Mouse (Mus musculus) forebrain, embryonic 14.5 days (tissue): ENCODE measurements around the gene P2rx7. TPM values are rescaled to one million over a fixed set of nuclear protein-coding genes. Genes with fewer than 3 reads are reported as not detected.

ENCODE experiments used
- ATAC-seq: fragments of 200-750 bp; cut with Nextera tagmentation; 2 replicates; pipeline ENCODE4 v1.8.0; 2017; ENCODE audit warnings: mild to moderate bottlenecking, moderate library complexity
- DNase-seq: peaks from one replicate; pipeline ENCODE4 v3.0.0-alpha.2; 2015; ENCODE audit warnings: low spot score
- H3K27ac ChIP-seq: fragments of 300-500 bp; sonication (generic); 2 replicates; pipeline ENCODE4 v1.5.1; 2014; ENCODE audit warnings: low read depth, mild to moderate bottlenecking, control low read depth, low read length, moderate library complexity
- H3K27me3 ChIP-seq: fragments of 300-500 bp; sonication (generic); replicated peaks from 2 replicates; pipeline ENCODE4 v1.6.1; 2014; ENCODE audit warnings: low read length, control low read depth, mixed read lengths; ENCODE audit not compliant: control insufficient read depth, insufficient read depth
- H3K36me3 ChIP-seq: fragments of 300-500 bp; sonication (generic); 2 replicates; pipeline ENCODE4 v1.6.1; 2014; ENCODE audit warnings: low read length, control low read depth; ENCODE audit not compliant: control insufficient read depth, insufficient read depth
- H3K4me1 ChIP-seq: fragments of 300-500 bp; sonication (generic); 2 replicates; pipeline ENCODE4 v1.6.1; 2014; ENCODE audit warnings: antibody characterized with exemption, low read length, control low read depth; ENCODE audit not compliant: control insufficient read depth, insufficient read depth
- H3K4me2 ChIP-seq: fragments of 300-500 bp; sonication (generic); 2 replicates; pipeline ENCODE4 v1.6.1; 2014; ENCODE audit warnings: mild to moderate bottlenecking, control low read depth, low read length
- H3K4me3 ChIP-seq: fragments of 300-500 bp; sonication (generic); 2 replicates; pipeline ENCODE4 v1.5.1; 2014; ENCODE audit warnings: low read depth, low read length, control low read depth
- H3K9ac ChIP-seq: fragments of 300-500 bp; sonication (generic); 2 replicates; pipeline ENCODE4 v1.6.1; 2014; ENCODE audit warnings: mild to moderate bottlenecking, low read length, control low read depth, moderate library complexity
- H3K9me3 ChIP-seq: fragments of 300-500 bp; sonication (generic); replicated peaks from 2 replicates; pipeline ENCODE4 v1.6.1; 2016; ENCODE audit warnings: low read length, control low read depth, mixed read lengths; ENCODE audit not compliant: control insufficient read depth
- WGBS: fragments of 180-500 bp; shearing (Covaris S2); extraction: QIAGEN DNeasy Blood & Tissue Kit; methylation state at CpG from one replicate; pipeline ENCODE4 v1.1.7; 2014; 5-methylcytosine and 5-hydroxymethylcytosine counted together
- polyA plus RNA-seq: library from polyadenylated mRNA; unstranded; fragments of >200 nt; fragmentation: Nextera tagmentation; extraction: Ambion mirVana; gene quantifications from 2 replicates; pipeline ENCODE4 v1.2.1, GENCODE M21; 2014

The P2rx7 gene
- polyA plus RNA-seq, 1 experiment from 2014 or later, result 1.5 TPM

DNA sequence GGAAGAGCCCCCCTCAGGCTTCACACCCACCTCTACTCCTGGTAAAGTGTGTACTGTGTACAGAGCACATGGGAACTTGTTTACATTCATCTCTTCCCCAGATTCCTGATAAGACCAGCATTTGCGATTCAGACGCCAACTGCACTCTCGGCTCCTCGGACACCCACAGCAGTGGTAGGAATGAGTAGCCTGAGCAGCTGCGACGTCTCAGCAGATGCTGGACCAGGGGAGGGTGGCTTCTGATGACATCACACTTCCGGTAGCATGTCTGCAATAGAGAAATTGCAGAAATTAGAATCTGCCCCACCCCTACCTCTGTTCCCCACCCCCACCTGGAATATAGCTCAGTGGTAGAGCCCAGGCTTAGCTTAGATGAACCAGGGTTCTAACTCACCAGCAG, 74.7 kb downstream of the P2rx7 start:
- no peak overlapping the region for H3K27ac ChIP-seq
- H3K27me3 ChIP-seq, result no peaks in the 10 kb centered on the region
- no peaks in the 10 kb centered on the region for H3K36me3 ChIP-seq
- no peaks in the 10 kb centered on the region for H3K4me1 ChIP-seq
- H3K9me3 ChIP-seq, result 0 out of 2 replicates have a peak, but pooled peaks cover 3% of the 10 kb centered on the region
- no peak overlapping the region for H3K4me3 ChIP-seq
- WGBS, result 86% methylated on average over 7 of the region's 7 CpGs
- no peak overlapping the region for H3K9ac ChIP-seq
- DNase-seq (no peak), ATAC-seq (no peak)
- H3K4me2 ChIP-seq, result no peak overlapping the region

GRCm38 (mm10) chr5:122719168-122719567, 75.5 kb downstream of the P2rx7 start:
- no peak overlapping the region for H3K27ac ChIP-seq
- H3K9me3 ChIP-seq, result 0 out of 2 replicates have a peak, but pooled peaks cover 3% of the 10 kb centered on the region
- H3K4me1 ChIP-seq, result no peaks in the 10 kb centered on the region
- H3K36me3 ChIP-seq, result no peaks in the 10 kb centered on the region
- no peak overlapping the region for H3K4me3 ChIP-seq
- H3K4me2 ChIP-seq, result no peak overlapping the region
- no peak overlapping the region for H3K9ac ChIP-seq
- WGBS, result 95% methylated on average over 8 of the region's 8 CpGs
- ATAC-seq (no peak), DNase-seq (no peak)
- H3K27me3 ChIP-seq, result no peaks in the 10 kb centered on the region

- DNase-seq (no peak), ATAC-seq (no peak)
- H3K4me2 ChIP-seq, result no peak overlapping the region
- no peaks in the 10 kb centered on the region for H3K27me3 ChIP-seq
- H3K36me3 ChIP-seq, result 0 out of 2 replicates have a peak, but pooled peaks cover 5% of the 10 kb centered on the region
- H3K27ac ChIP-seq, result no peak overlapping the region
- no peak overlapping the region for H3K4me3 ChIP-seq
- WGBS, result 94% methylated on average over 13 of the region's 13 CpGs
- H3K4me1 ChIP-seq, result no peaks in the 10 kb centered on the region
- H3K9me3 ChIP-seq, result 0 out of 2 replicates have a peak, but pooled peaks cover 3% of the 10 kb centered on the region
- no peak overlapping the region for H3K9ac ChIP-seq
Measured at GRCm38 (mm10) chr5:122725453-122725852, 81.7 kb downstream of the P2rx7 start.

DNA sequence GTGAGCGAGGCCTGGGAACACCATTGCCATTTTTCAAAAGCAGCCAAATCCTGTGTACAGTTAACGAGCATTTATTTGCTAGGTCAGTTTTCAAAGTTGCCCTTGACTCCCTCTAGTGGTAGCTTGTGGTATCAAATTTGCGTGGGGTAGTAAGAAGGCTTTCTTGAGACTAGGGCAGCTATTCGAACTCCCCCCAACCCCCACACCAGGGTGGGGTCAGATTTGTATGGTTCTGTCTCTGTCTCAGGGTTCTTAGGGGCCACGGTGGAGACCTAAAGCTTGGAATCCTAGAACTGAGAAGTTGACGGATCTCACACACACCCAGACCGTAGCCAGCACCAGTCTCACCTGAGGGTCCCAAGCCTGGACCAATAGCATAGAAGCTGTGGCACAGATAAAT, 82.4 kb downstream of the P2rx7 start:
- H3K9ac ChIP-seq, result no peak overlapping the region
- ATAC-seq (peak; percentile 52), DNase-seq (peak; percentile 90)
- H3K27ac ChIP-seq, result no peak overlapping the region
- H3K4me2 ChIP-seq, result no peak overlapping the region
- 0 out of 2 replicates have a peak, but pooled peaks cover 3% of the 10 kb centered on the region for H3K9me3 ChIP-seq
- 20% methylated on average over 7 of the region's 7 CpGs for WGBS
- H3K36me3 ChIP-seq, result 0 out of 2 replicates have a peak, but pooled peaks cover 10% of the 10 kb centered on the region
- H3K4me3 ChIP-seq, result no peak overlapping the region
- no peaks in the 10 kb centered on the region for H3K27me3 ChIP-seq
- H3K4me1 ChIP-seq, result no peaks in the 10 kb centered on the region

DNA sequence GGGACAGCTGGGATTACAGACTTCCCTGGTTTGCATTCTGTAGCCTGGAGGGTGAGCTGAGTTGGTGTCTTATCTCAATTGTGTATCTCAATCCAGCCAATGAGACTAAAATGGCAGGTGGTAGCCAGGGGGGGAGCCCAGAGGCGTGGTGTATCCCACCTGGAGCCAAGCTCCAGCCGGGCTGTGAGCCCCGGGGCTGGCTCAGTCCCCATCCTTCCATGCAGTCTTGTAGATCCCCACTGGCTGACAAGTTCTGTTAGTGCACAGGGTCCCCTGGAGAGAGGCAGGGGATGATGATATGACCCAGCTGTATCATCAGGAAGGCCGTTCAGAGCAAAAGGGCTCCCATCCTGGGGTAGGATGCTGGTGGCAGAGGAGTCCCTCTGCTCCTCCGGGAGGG, 82.9 kb downstream of the P2rx7 start:
- no peak for DNase-seq
- 84% methylated on average over 5 of the region's 5 CpGs for WGBS
- Histone ChIP-seq H3K9me3 (0 out of 2 replicates have a peak, but pooled peaks cover 3% of the 10 kb centered on the region), H3K27ac (no peak overlapping the region), H3K4me2 (no peak overlapping the region), H3K4me3 (no peak overlapping the region), H3K27me3 (no peaks in the 10 kb centered on the region), H3K36me3 (0 out of 2 replicates have a peak, but pooled peaks cover 10% of the 10 kb centered on the region), H3K9ac (no peak overlapping the region), H3K4me1 (no peaks in the 10 kb centered on the region)
- no peak for ATAC-seq

GRCm38 (mm10) chr5:122727096-122727495, 83.4 kb downstream of the P2rx7 start:
- DNase-seq (no peak), ATAC-seq (no peak)
- Histone ChIP-seq H3K9ac (no peak overlapping the region), H3K4me3 (no peak overlapping the region), H3K27me3 (no peaks in the 10 kb centered on the region), H3K4me2 (no peak overlapping the region), H3K36me3 (0 out of 2 replicates have a peak, but pooled peaks cover 10% of the 10 kb centered on the region), H3K4me1 (no peaks in the 10 kb centered on the region), H3K9me3 (0 out of 2 replicates have a peak, but pooled peaks cover 3% of the 10 kb centered on the region), H3K27ac (no peak overlapping the region)
- 90% methylated on average over 7 of the region's 7 CpGs for WGBS

- ATAC-seq, result no peak
- WGBS, result 91% methylated on average over 10 of the region's 10 CpGs
- no peaks in the 10 kb centered on the region for H3K4me1 ChIP-seq
Measured at GRCm38 (mm10) chr5:122730776-122731175, 87.1 kb downstream of the P2rx7 start.

GRCm38 (mm10) chr5:122731321-122731720, 87.6 kb downstream of the P2rx7 start:
- no peak overlapping the region for H3K9ac ChIP-seq
- peak overlapping the region; percentile 57; the same call in 1 of the 2 replicates for H3K27ac ChIP-seq
- no peaks in the 10 kb centered on the region for H3K27me3 ChIP-seq
- no peak for ATAC-seq
- no peaks in the 10 kb centered on the region for H3K9me3 ChIP-seq
- peaks cover 16% of the 10 kb centered on the region; the same call in 1 of the 2 replicates for H3K36me3 ChIP-seq
- H3K4me2 ChIP-seq, result no peak overlapping the region
- 68% methylated on average over 8 of the region's 8 CpGs for WGBS
- no peaks in the 10 kb centered on the region for H3K4me1 ChIP-seq
- DNase-seq, result no peak
- H3K4me3 ChIP-seq, result no peak overlapping the region

More at GRCm38 (mm10) chr5:122730776-122731175, 87.1 kb downstream of the P2rx7 start:
- Histone ChIP-seq H3K9me3 (no peaks in the 10 kb centered on the region), H3K4me3 (no peak overlapping the region), H3K27me3 (no peaks in the 10 kb centered on the region), H3K9ac (no peak overlapping the region), H3K36me3 (peaks cover 16% of the 10 kb centered on the region; the same call in 1 of the 2 replicates), H3K27ac (no peak overlapping the region), H3K4me2 (no peak overlapping the region)
- no peak for DNase-seq

- Histone ChIP-seq H3K4me1 (no peaks in the 10 kb centered on the region), H3K9me3 (no peaks in the 10 kb centered on the region), H3K27ac (no peak overlapping the region), H3K27me3 (no peaks in the 10 kb centered on the region), H3K4me3 (no peak overlapping the region), H3K9ac (no peak overlapping the region), H3K36me3 (peaks cover 22% of the 10 kb centered on the region), H3K4me2 (no peak overlapping the region)
- DNase-seq, result no peak
- 76% methylated on average over 15 of the region's 15 CpGs for WGBS
- no peak for ATAC-seq
Measured at GRCm38 (mm10) chr5:122731991-122732673, 88.4 kb downstream of the P2rx7 start.
